Mouse (Mus musculus) right cerebral cortex, postnatal 10 days (tissue): Measurements from ENCODE around the gene Lyrm9.
A peak's percentile ranks its signal among the peaks of the same experiment; 100 is the strongest.

Experiments used
- DNase-seq, 2 experiments: peaks; one replicate each; pipeline ENCODE4 v3.0.0; 2021; ENCODE audit warnings: low spot score in 2 of 2

Gene Lyrm9

DNA sequence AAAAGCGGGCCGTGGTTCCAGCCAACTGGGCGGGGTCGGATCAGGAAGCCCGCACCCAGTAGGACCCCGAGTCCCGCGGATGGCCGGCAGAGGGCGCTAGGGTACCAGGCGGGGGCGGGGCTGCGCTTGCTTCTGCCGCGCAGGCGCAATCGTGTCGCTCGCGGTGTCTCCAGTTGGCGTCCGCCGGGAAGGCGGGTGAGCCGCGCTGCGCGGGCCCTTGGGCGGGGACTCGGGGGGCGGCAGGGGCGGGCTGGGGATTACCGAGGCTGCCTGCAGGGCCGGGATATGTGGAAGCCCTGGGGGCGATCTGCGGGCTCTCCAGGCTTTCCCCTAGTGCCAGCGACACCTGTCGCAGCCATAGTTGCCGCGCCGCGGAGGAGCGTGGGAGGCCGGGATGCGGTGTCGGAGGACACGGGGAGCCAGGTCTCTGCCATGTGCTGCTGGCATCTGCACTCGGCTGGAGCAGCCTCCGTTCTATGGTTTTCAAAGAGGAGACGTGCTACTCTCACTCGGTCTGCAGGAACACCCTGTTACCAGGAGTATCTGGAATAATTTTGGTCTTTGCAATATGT lies at the start of gene Lyrm9:
TSS of gene Lyrm9 (plus strand) at position 143 of the 572 bp plus-strand sequence.
- DNase-seq, result peak; percentile 95 to 96

GRCm38 (mm10) chr11:78777851-78778680 lies 48.3 kb upstream of the Lyrm9 start:
- no peak for DNase-seq

GRCm38 (mm10) chr11:78780002-78780401 lies 46.4 kb upstream of the Lyrm9 start:
- DNase-seq, result no peak

- DNase-seq, result no peak
Observed at GRCm38 (mm10) chr11:78780571-78780970, 45.8 kb upstream of the Lyrm9 start.

DNA sequence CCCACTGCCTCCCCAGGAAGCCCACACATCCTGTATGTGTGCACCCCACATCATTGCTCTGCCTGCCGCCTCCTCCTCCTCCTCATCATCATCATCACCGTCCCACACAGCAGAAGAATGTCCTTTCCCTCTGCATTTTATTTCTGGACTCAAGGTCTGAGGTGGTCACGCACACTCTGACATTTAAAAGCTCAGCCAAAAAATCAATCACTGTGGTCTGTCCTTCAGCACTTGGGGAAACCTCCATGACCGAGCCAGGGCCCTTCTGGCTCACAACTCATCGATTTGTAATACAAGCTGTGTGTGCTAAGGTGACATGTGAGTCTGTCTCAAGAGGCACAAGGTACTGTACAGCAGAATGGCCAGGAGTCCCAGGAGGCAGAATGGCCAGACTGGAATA lies 44.1 kb upstream of the Lyrm9 start:
- no peak for DNase-seq

DNA sequence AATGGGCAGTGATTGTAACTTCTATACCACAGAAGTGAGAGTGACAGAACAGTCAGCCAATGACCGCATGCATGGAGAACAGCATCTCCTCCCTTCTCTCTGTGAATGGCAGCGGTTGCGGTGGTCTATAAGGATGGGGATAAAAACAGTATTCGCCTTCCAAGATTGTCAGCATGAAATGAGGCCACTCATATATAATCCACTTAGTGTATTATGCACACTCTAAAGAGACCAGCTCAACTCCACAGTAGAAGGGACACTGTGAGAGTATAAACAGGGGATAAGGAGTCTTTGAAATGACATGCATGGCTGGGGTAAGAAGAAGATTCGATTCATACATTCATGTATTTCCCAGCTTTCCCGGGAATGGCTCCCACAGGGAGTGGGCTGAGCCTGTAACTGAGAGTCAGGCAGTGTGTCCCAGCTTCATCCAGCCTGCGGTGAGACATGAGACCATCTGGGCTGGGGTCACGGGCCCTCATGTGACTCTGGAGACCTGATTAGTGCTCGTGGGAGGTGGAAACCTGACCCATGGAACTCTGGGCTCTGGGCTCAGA lies 43.5 kb upstream of the Lyrm9 start:
- DNase-seq, result no peak

DNA sequence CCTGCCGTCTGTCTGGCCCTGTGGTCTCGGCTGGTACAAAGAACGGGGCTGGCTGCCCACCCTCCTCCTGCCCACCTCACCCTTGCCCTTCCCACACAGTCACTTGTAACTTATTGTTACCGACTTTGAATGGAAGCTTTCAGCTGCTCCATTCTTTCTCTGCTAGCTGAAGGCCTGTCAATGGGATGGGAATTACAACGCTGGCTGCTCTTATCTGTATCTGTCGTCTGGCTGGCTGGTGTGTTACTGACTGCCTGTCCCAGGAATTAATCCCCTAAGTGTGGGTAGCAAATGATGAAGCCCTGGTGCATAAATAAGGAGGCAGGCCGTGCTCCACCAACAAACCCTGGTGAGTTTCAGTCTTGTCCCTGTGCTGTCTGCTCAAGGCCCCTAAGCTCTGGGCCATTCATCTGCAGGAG lies 40.4 kb upstream of the Lyrm9 start:
- no peak for DNase-seq

GRCm38 (mm10) chr11:78789370-78790060 lies 36.9 kb upstream of the Lyrm9 start:
- DNase-seq, result no peak

DNA sequence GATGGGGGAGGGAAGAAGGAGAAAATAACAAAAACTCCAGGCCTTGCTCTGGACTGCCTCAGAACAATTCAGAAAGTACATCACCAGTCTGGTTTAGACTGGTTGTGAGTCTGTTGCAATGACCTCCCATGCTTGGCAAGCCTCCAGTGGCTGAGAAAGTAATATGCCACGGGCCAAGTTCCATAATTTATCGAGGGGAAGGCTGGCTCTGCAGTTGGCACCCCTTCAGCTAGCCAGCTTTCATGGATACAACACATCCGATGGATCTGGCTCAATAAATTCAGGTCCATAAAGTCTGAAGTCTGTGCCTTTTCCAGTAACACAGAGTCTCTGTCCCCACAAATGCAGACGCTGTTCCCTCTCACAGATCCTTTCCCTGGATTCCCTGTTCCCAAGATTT lies 34.8 kb upstream of the Lyrm9 start:
- DNase-seq, result peak; percentile 78 to 79

DNA sequence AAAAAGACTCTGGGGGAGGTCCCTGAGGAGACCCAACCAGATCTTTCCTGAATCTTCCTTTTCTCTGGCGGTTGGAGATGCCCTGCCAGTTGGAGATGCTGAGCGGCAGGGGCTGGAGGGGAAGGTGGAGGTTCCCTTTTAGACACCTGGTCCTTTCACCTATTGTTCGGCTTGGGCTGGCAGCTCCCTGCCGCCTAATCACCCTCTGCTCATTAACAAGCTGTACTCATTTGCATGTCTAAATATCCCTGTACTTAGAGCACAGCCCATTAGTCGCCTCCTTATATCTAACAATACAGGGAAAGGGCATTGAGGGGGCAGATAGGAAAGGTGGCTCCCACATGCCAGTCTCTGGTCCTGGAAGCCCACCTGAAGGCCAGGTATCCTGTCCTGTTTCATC lies 34.3 kb upstream of the Lyrm9 start:
- DNase-seq, result no peak

- DNase-seq, result peak; percentile 77 to 84
Observed at GRCm38 (mm10) chr11:78792465-78792864, 33.9 kb upstream of the Lyrm9 start.

- DNase-seq, result no peak
Observed at GRCm38 (mm10) chr11:78793116-78793515, 33.3 kb upstream of the Lyrm9 start.

DNA sequence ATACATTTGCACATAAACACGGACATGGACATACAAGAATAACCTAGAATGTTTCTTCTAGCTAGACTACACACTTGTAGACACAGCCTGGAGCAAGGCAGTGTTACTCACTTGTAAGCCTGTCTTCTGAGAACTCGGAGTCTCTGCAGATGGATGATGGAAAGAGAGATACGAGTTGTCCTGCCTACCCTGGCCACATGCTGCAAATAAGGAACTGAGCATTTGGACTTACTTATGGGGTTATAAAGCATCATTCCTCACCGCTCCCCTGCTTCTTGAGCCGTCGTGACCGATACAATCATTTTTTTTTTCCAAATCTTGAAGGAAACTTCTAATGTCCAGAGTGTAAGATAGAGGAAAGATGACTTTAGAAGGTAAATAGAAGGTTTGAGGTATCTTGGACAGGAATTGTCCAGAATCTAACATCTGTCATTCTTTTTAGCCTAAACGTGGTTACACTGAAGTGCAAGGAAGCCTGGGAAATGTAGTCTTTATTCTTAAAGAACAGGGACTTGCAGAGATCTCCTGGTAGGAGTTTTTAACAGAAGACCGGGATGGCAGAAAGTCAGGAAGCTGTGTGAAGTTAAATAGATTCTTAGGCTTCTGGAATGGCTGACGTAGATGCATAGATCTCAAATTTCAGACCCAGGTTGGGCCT lies 30.2 kb upstream of the Lyrm9 start:
- no peak for DNase-seq

GRCm38 (mm10) chr11:78801094-78801493 lies 25.3 kb upstream of the Lyrm9 start:
- DNase-seq, result no peak

GRCm38 (mm10) chr11:78803587-78804316 lies 22.6 kb upstream of the Lyrm9 start:
- peak; percentile 75 to 79 for DNase-seq

DNA sequence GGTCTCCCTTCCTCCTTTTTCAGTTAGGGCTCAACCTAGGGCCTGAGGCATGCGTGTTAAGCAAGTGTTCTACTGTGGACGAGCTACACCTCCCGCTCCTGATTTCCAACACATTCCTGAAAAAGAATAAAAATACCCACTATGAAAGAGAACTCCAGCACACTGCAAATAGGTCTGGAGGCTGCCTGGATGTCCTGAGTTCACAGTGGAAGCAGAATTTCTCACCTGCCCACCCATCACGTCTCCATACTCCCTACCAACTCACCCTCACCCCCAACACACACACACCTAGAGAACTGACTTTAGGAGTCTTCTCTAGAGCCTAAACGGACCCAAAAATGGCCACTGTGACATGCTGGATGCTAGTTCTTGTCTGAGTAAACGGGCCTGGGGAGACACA lies 21.8 kb upstream of the Lyrm9 start:
- DNase-seq, result no peak

GRCm38 (mm10) chr11:78805198-78805597 lies 21.2 kb upstream of the Lyrm9 start:
- DNase-seq, result no peak

- no peak for DNase-seq
Observed at GRCm38 (mm10) chr11:78805691-78806137, 20.7 kb upstream of the Lyrm9 start.

- no peak for DNase-seq
Observed at GRCm38 (mm10) chr11:78807341-78808108, 18.9 kb upstream of the Lyrm9 start.

DNA sequence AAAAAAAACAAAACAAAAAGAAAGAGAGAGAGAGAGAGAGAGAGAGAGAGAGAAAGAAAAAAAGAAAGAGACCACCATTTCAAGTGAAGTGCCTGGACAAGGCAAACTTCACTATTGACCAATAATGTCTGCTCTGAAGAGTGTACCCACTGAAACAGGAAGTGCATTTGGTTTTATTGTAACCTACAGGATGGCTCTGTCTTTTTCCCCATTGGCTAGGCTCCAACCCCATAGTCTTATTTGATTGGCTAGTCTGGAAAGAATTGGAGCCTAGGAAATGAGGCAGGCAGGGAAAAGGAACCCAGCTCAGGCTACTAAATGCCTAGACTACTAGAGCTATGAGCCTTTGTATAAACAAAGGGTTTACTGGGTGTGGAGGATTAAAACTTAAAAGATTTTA lies 17.0 kb upstream of the Lyrm9 start:
- DNase-seq, result no peak
